Mouse (Mus musculus): Measurements from ENCODE around the gene Fgfr2. TPM values are rescaled to one million over a fixed set of nuclear protein-coding genes. Genes with fewer than 3 reads are reported as not detected.
A peak's percentile ranks its signal among the peaks of the same experiment; 100 is the strongest.

The Fgfr2 gene
- polyA plus RNA-seq, 3 experiments from 2014 or later, result 0.27 TPM; not detected in 2

DNA sequence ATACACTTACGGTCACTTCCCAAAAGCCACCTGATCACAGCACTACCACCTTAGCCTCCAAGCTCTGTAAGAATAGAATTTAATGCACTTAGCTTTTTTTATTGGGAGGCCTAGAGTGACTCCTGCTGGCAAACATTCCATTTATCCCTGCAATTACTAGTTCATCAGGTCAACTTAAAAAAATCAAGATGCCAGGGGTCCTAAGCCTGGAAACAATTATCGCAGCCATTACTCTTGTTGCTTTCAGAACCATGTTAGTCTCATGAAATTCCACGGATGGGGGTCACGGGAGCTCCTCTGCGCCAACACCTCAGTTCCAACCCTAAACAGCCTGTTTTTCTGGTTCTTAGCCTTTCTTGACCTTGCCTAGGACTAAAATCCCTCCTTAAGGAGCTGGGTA, 308.1 kb downstream of the Fgfr2 start:
- no peak for ATAC-seq

DNA sequence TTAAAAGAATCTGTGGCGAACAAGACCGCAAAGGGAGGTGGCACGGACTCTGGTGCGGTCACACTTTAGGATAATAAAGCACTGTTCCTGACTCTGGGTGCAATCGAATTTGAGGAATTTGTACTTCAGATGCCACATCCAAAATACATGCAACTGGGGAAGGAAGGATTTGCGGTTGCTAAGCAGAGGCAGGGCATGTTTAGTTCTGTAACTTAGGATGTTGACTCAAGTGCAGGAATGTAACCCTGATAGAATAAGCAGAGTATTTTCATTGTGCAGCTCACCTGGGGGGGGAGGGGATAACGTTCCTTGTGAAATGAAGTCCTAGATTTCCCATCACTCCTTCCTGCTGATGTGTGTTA, 309.1 kb downstream of the Fgfr2 start:
- no peak for ATAC-seq

DNA sequence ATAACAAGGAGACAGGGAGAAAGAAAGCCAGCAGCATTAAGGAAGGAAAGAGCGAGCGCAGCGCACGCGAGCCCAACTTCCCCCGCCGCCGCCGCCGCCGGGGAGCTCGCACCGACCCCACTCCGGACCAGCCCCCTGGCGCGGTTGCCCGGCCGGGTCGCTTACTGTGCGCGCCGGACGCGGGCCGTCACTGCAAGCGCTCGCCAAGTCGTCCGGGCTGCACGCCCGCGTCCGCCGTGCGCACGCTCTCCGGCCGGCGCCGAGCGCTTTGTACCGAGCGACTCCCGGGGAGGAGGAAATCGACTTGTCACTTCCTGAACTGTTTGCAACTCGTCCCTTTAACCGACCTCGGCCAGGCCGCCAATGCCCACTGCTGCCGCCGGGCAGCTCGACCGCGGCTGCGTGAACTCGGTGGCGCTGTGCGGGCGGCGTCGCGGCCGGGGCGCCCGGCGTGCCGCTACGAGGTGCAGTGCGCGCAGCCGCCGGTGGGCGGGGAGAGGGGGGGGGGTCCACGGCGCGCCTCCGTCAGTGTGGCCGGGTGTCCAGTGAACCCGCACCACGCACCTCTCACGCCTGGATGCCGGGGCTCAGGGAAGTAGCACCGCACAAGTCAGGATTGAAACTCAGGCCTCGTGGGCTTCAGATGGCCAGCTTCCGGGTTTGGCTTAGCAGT, 309.6 kb downstream of the Fgfr2 start, which contains the start of gene Fam53b:
Fam53b (minus strand) TSS at position 471 of the 673 bp plus-strand sequence.
- ATAC-seq, result peak; percentile 16

DNA sequence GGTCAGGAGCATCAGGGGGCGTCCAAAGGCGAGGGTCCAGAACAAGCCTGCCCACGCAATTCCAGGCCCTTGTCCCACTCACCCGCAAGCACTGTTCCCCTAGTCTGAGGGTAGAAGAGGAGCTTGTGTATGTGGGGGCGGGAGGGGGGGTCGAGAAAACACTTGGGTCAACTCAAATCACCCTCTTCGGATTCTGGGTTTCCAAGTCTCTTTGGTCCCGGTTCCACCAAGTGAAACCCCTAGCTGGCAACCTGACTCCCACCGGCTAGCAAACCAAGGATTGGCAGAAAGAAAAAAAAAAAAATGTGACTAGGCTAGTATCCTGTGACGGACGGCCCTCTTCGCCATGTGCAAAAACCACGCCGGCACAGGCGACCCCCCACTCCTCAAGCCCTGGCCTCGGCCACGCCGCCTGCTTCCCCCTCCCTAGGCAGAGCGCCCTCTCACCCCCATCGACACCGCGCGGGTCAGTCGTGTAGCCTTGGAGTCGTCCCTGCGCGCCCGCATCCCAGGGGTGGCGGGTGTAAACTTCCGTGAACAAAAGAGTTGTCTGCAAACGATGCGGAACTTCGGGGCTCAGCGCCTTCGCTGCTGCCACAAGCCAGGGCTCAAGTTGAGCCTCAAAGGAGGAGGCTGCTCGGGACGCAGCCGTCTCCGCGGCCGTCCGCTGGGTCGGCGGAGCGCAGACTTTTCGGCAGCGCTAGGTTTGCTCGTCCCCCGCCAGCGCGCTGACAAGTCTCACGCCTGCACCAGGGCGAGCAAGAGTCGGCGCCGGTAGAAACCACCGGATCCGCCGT, 310.3 kb downstream of the Fgfr2 start:
- peak; percentile 3 for ATAC-seq

DNA sequence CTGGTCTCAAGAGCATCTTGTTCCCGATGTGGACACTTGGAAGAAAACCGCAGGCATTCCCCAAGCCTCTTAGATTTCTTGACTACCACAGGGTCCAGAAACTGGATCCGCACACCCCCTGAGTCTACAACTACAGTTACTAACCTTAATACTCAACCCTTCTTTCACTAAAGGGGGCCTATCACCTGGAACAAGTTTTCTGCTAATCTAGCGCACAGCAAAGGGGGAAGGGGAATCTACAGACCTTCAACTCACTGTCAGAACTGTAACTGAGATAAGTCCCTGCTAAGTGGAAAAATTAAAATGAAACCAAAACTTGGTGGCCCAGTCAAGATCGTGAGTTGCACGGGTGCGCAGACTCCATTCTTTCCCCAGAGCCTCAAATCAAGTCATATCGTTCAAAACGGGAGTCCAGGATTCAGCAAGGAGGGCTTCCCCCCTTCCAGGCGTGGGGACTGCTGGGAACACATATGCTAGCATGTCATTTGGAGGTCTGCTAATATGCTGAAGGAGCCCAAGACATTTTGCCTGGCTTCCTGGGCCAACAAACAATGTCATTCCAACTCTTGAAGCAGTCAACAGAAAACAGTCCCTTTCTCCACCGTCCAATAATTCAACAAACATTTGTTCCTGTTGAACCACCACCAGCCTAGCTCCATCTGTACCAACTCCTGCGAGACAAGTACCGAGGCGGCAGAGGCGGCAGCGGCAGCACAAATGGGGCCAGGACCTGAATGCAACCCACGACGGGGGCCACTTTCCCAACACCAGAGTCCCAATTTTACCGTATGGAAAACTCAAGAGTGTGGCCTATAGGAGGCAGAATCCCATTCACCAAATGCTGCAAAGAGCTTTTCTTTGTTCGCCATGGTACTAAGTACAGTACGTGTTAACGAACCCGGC, 311.2 kb downstream of the Fgfr2 start:
- ATAC-seq, result peak; percentile 45

DNA sequence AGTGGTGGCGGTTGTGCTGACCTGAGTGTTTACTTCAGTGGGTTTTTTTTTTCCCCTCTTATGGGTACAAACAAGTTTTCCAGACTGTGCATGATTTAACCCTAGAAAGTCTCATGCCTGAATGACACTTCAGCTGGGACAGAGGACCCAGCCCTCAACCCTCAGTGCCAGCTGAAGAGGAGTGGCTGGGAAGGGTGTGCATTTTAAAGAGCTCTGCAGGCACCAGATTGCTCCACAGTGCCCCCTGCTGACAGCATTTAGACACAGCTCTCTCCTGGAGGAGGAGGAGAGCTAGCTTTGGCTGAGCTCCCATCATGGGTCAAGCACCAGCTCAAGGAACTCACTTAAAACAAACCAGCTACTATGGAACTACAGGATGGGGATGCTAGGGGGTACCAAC, 312.3 kb downstream of the Fgfr2 start:
- peak; percentile 44 for ATAC-seq

DNA sequence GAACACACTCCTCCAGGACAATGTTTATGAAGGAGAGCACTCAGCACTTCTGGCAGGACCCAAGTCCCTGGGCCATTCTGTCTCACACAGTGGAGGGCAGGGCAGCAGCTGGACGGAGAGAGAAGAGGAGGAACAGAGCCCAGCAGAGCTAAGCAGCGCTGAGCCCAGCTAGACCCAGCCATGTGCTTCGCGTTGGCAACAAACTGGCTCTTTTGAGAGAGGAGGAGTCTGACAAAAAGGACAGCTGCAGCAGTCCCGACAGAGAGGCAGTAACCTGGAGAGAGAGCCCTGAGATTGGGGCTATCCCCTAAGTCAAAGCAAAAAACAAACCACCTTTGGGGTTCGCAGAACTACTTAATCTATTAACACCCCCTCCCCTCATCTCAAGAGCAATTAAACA, 312.8 kb downstream of the Fgfr2 start:
- no peak for ATAC-seq

DNA sequence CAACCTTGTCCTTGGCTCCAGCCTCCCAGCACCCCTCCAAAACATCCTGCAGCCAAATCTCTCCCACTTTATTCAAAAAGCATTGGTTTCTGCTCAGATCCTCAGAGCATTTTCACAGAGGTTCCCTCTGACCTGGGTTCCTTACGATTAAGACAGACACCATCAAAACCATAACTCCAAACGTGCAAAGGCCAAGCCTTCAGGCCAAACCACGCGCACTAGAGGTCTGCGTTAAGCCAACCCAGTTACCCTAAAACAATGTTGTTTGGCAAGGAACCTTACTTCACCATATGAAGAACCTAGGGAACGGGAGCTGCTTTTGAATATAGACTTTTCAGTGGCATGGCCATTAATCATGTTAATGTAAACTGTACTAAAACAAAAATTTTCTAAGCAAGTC, 313.4 kb downstream of the Fgfr2 start:
- no peak for ATAC-seq

DNA sequence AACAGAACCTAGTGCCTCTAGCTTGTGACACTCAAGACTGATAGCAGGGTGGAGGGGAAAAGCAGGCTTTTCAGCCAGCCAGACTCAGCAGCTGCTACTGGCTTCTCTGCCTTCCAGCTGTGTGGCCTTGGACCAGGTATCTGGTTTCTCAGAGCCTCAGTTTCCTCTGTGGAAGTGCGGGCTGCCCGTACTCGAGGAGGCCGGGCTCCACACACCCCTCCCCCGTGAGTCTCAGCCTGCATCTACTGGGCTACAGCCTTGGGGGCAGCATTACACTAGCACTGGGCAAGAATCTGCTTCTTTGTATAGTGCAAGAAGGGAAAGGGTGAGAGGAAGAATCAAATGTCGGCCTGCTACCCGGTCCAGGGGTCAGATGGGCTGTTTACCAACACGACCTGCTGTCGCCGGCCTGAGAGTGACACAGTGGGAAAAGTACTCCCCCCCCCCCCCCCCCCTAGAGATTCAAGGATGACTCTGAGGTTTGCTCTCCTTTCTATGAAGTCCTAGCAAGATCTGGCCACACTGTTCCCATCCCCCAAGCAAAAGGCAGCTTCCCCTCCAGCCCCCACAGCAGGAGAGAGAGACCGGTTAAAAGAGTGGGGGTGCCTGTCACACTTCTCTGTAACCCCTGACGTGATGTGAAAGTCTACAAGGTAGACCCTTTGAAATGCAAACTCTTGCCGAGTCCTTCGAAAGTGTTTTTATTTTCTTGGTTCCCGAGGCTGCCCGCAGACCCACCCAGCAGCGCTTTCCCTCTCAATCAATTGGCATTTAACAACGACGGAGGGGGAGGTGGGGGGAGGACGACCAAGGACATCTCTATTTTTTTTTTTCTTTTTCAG, 314.1 kb downstream of the Fgfr2 start:
- ATAC-seq, result no peak

DNA sequence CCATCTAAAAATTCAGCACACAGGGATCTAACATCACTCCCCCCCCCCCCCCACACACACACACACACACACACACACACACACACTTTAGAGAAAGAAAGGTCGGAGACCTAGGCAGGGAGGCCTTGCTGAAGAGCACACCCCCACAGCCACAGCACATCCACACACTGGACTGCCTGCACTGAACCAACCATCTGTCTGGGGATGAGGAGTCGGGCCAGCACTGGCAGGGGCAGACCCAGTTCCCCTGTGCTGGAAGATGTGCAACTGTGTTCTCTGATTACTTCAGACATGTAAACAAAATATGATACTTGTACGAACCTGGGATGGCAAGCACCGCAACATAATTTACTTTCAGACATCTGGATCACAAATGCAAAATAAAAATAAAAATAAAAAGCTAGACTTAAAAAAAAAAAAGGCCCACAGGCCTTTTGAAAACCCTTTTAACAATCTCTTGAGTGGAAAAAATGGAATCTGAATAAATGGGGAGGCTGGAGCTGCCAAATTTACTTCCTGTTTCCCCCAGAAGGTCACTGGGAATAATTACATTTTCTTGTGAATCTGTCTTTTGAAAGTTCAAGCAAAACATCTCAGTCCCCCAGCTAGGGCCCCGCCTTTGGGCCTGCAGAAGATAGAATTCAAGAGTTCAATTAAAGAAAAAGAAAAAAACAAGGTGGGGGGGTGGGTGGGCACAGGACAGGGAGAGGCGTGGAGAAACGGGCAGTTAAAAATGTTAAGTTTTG, 314.9 kb downstream of the Fgfr2 start:
- no peak for ATAC-seq

DNA sequence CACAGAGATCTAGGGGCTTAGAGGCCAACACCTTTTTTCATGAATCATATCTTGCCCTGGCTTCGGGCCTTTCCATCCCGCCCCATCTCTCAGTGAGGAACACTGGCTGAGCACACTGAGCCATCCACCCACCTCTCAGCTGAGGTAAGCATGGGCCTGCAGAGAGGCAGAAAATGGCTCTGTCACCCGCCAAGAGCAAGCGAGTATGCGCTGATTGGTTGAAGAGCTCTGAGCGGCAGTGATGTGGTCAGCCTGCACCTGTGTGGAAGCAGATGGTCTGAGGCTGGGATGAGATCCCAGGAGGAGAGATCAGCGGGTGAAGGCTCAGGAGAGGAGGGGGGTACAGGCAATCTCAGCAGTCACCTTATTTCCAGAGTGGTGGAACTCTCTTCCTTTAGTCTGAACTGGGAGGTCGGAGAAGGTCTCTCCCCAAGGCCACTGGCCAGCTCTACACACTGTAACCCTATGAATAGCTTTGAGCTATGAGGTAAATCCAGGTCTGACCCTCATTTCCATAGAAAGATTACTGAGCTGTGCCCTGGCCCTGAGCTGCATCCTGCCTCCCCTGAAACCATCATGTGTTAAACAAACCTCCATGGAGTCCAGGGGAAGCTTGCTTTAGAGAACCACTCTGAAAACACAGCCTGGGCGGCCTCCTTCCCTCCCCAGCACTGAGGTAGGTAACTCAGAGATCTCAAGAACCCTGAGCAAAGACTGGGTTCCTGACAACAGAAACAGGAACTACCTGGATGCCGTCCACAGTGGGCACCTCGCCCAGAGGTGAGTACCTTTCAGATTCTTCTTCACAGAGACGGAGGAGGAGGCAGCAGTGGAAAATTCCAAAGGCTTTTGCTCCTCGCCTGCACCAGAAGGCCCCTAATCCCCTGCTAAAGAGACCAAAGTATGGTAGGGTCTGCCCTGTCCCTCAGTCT, 316.0 kb downstream of the Fgfr2 start:
- ATAC-seq, result no peak

DNA sequence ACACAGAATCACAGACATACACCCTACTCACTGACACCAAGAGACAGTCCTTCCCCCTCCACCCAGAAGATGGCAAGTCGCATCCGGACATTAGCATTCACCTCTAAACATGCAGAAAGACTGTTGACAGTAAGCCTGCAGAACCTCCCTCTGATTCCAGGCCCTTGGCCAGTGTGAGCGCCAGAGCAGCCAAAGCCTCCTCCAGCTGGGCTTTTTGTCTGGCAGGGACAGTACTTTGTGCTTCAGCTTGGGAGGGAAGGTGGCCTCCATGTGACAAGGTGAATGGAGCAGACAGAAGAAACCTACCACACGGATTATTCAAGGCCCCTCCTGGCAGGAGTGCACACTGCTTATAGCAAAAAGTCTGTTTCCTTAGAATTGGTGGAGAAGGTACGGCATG, 316.9 kb downstream of the Fgfr2 start:
- ATAC-seq, result no peak

DNA sequence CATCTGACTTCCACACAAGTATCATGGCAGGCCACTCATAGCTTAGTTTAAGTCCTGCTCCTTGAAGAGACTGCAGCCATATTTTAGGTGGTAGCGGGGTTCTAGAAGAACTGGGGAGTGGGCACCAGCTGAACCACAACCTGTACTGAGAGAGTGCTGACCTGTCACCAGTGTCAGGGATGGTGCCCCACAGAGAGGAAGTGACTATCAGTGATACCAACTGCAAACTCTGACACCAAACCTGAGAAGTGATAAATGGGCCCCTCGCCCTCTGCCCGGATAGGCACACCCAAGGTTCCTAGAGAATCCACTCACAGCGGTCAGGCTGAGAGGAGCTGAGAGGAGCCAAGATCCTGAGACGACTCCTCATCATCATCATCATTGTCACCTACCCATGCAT, 318.2 kb downstream of the Fgfr2 start:
- peak; percentile 25 for ATAC-seq

DNA sequence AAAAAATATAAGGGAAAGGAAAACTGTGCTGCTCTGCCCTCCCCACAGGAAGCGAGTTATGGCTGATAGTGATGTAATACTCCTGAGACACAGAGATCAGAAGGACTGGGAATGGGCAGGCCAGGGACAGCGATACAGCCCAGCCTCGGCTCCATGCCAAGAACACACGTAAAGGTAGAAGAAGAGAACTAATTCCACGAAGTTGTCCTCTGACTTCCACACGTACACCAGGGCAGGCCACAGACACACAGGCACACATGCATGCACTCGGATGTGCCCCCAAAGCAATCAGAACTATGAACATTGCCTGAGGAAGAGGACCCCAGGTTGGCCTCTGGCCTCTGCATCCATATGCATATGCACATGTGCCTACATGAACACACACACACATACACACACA, 318.7 kb downstream of the Fgfr2 start:
- no peak for ATAC-seq

DNA sequence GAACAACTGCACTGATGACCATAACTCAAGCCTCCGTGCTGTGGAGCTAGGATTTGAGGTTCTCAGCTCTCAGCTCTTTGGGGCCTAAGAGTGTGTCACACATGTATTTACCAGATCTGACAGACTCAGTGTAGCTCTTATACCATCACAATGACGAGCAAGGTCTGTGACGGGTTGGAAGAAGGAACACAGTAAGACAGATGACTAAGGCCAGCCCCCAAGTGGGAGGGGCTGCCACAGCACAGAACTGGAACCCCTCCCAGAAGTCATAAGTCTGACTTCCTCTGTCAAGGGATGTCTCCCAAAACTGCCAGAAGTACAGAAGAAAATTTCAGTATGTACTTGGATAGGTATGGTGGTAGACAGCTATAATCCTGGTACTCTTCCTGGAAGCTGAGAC, 319.2 kb downstream of the Fgfr2 start:
- peak; percentile 70 for ATAC-seq

DNA sequence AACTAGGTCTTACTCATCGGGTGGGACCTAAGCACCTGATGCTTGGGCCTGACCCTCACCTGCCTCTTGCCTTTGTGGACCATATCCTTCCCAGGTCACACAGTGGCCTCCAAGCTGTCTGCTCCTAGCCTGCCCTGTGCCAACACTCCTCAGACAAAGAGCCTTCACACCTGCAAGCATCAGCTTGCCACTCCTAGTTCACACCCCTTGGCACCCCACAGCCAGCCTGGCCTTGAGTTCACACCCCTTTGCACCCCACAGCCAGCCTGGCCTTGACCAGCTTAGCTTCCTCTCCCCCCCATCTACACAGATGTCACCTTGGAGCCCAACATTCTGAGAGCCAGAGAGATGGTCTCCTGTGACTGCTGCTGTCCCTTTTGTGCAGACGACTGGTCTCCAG, 319.8 kb downstream of the Fgfr2 start:
- no peak for ATAC-seq

DNA sequence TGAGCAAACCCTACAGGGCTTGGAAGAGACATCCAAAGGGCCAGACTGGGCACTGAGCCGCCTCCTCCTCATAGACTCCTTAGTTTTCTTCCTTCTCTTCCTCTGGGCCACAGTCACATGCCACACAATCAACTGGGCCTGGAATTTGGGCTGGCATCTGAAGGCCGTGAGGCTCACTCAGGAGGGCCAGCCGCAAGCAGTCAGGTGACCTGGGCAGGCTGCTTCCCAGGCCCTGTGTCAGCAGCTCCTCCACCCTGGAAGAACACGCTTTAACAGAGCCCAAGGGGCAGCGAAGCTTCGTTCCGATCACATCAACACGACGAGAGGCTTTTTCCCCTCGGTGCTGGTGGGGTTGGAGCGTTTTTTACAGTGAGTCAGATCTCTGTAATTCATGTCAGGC, 320.5 kb downstream of the Fgfr2 start:
- no peak for ATAC-seq

DNA sequence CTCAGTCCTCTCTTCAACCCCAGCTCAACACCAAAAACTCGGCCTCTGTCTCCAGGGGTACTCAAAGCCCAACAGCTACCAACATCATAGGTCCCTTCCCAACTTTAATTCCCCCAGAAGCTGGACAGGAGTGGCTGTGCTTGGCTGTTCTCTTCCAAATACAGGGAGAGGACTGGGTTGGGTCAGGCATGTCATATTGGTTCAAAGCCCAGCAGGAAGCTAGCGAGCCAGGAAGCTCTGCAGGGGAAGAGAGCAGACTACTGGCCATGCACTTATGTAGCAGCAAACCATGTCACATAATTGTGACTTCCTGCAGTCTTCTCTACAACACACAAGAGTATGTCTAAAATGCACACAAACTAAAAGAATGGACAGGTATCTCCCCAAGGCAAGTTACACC, 321.1 kb downstream of the Fgfr2 start:
- peak; percentile 33 for ATAC-seq

DNA sequence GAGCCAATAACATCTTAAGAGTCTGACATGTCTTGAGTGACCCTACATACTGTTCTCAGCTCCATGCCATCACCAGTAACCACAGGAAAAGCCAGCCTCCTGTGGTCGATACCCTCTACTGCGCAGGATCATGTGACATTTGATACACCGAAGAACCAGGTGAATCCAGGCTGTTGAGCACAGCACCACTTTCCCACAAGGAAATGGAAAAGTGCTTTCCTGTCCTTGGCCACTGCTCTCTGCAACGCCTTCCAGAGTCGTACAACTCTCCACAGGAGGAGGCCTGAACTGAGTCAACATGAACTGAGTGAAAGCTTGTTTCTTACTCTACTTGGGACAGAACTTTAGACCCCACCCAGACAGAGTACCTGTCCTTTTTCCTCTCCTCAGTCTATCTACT, 321.6 kb downstream of the Fgfr2 start:
- no peak for ATAC-seq

DNA sequence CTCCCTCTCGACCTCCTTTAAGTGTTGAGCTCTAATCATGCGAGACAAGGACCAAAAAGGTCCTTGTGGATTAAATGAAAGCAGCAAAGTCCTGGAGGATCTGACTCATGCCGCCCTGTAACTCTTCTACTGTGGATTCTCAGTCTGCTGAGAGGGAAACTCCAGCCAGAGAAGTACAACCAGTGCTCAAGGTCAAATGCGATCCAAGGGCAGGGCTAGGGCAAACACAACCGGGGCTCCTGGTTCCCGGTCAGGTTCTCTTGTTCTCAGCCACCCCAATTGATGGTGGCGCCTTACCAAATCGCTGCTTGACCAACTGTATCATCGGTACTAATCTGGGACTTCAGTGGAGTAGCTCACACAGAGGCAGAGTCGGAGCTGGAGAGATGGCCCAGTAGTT, 322.3 kb downstream of the Fgfr2 start:
- no peak for ATAC-seq

Measured in inflammation-experienced regulatory T-cells, adult 6 months (primary cell).